Mouse (Mus musculus) midbrain, embryonic 14.5 days (tissue): Measurements from ENCODE around the gene Pcyt1a. TPM values are rescaled to one million over a fixed set of nuclear protein-coding genes. Genes with fewer than 3 reads are reported as not detected.

ENCODE experiments used
- ATAC-seq: fragments of 200-750 bp; cut with Nextera tagmentation; 2 replicates; pipeline ENCODE4 v1.8.0; 2017; ENCODE audit warnings: moderate number of reproducible peaks, moderate library complexity; ENCODE audit not compliant: low FRiP score, low TSS enrichment
- DNase-seq: peaks from one replicate; pipeline ENCODE4 v3.0.0-alpha.2; 2015
- H3K27ac ChIP-seq: fragments of 300-500 bp; sonication (generic); replicated peaks from 2 replicates; pipeline ENCODE4 v1.5.1; 2014; ENCODE audit warnings: mild to moderate bottlenecking, low read depth, low read length, moderate library complexity
- H3K27me3 ChIP-seq: fragments of 300-500 bp; sonication (generic); 2 replicates; pipeline ENCODE4 v1.6.1; 2014; ENCODE audit warnings: low read length, control low read depth, mixed read lengths; ENCODE audit not compliant: control insufficient read depth, insufficient read depth
- H3K36me3 ChIP-seq: fragments of 300-500 bp; sonication (generic); 2 replicates; pipeline ENCODE4 v1.6.1; 2014; ENCODE audit warnings: low read length, control low read depth; ENCODE audit not compliant: control insufficient read depth, insufficient read depth
- H3K4me1 ChIP-seq: fragments of 300-500 bp; sonication (generic); 2 replicates; pipeline ENCODE4 v1.6.1; 2014; ENCODE audit warnings: mild to moderate bottlenecking, antibody characterized with exemption, low read length, control low read depth; ENCODE audit not compliant: control insufficient read depth, insufficient read depth
- H3K4me2 ChIP-seq: fragments of 300-500 bp; sonication (generic); 2 replicates; pipeline ENCODE4 v1.6.1; 2014; ENCODE audit warnings: mild to moderate bottlenecking, low read length, moderate library complexity
- H3K4me3 ChIP-seq: fragments of 300-500 bp; sonication (generic); replicated peaks from 2 replicates; pipeline ENCODE4 v1.5.1; 2014; ENCODE audit warnings: low read depth, low read length
- H3K9ac ChIP-seq: fragments of 300-500 bp; sonication (generic); replicated peaks from 2 replicates; pipeline ENCODE4 v1.6.1; 2014; ENCODE audit warnings: mild to moderate bottlenecking, low read length, moderate library complexity
- H3K9me3 ChIP-seq: fragments of 300-500 bp; sonication (generic); 2 replicates; pipeline ENCODE4 v1.6.1; 2016; ENCODE audit warnings: low read length, control low read depth, mixed read lengths; ENCODE audit not compliant: control insufficient read depth
- WGBS: fragments of 180-500 bp; shearing (Covaris S2); extraction: QIAGEN DNeasy Blood & Tissue Kit; methylation state at CpG from one replicate; pipeline ENCODE4 v1.1.7; 2014; 5-methylcytosine and 5-hydroxymethylcytosine counted together
- polyA plus RNA-seq: library from polyadenylated mRNA; unstranded; fragments of >200 nt; fragmentation: Nextera tagmentation; extraction: Ambion mirVana; gene quantifications from 2 replicates; pipeline ENCODE4 v1.2.1, GENCODE M21; 2014

The Pcyt1a gene
- polyA plus RNA-seq, 1 experiment from 2014 or later, result 57.0 TPM

DNA sequence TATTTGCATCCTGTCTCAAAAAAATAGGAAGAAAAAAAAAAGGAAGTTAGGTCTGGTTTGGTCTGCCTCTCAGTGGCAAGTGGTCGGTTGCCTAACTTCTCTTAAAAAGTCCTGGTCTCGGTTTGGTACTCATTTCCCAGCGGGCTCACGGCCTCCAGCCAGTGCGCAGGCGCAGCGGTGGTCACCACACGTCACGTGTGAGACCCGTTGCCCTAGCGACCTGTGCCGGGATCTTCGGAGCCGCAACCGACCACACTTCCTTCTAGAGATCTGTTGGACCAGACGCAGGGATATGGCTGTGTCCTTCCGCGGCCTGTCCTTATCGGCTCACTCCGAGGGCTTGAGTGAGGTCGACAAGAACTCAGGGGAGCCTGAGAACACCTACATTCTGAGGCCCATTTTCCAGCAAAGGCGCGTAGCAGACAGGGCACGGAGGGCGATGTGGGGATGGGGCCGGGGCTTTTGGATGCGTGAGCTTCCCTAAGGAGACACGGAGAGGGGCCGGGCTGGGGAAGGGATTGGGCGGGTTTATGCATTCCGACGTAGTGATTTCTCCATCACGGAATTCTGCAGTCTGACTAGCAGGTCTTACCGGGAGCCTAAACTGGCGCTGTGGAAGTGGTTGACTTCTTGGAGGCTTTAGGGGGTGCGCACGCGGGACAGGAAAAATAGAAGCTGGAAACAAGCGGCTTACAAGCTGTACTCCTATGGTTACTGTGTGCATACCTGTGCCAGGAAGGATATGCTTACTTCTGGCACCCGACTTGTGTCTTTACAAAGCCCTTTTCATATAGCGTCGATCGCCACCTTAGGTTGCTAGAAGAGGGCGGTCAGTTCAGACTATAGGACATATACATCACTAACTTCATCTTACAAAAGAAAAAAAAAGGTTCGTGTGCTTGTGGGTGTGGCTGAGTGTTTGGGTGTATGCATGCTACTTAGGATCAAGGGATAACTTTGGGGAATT is 10.9 kb upstream of the Pcyt1a start, which contains the start of gene Tctex1d2:
Tctex1d2 (plus strand) TSS at position 186 of the 967 bp plus-strand sequence.
- H3K36me3 ChIP-seq, result no peaks in the 10 kb centered on the region
- H3K9me3 ChIP-seq, result no peaks in the 10 kb centered on the region
- H3K9ac ChIP-seq, result peak within 1 kb of the TSS; percentile 78
- peak within 1 kb of the TSS; percentile 94 for H3K27ac ChIP-seq
- H3K4me3 ChIP-seq, result peak within 1 kb of the TSS; percentile 65
- DNase-seq, result peak; percentile 96
- peak; percentile 93 for ATAC-seq
- peaks cover 6% of the 10 kb centered on the region; the same call in 1 of the 2 replicates for H3K4me1 ChIP-seq
- peak within 1 kb of the TSS; percentile 57 for H3K4me2 ChIP-seq
- H3K27me3 ChIP-seq, result no peaks in the 10 kb centered on the region
- 1% methylated on average over 45 of the region's 45 CpGs for WGBS

DNA sequence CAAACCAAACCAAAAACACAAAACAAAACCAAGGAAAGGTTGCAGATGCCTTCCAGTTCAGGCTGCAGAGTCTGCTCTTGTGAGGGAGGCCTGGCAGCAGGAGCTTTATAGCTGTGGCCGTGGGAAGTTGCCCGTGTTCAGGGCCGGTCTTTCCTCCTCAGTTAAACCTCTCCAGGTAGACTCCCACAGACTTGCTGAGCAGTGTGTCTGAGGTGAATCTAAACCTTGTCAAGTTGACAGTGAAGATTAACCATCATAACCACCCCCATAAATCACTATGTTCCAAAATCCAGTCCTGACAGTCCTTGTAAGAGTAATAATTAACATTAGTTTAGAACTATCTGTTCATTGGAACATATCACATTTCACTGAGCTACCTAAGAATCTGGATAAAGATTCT is 3.2 kb upstream of the Pcyt1a start:
- no peaks in the 10 kb centered on the region for H3K27me3 ChIP-seq
- H3K4me2 ChIP-seq, result no peak overlapping the region
- no peaks in the 10 kb centered on the region for H3K9me3 ChIP-seq
- no peak overlapping the region for H3K27ac ChIP-seq
- 88% methylated on average over 3 of the region's 3 CpGs for WGBS
- H3K4me1 ChIP-seq, result peaks cover 8% of the 10 kb centered on the region; the same call in 1 of the 2 replicates
- ATAC-seq (no peak), DNase-seq (no peak)
- no peak overlapping the region for H3K9ac ChIP-seq
- H3K4me3 ChIP-seq, result no peak overlapping the region
- peaks cover 4% of the 10 kb centered on the region; the same call in 1 of the 2 replicates for H3K36me3 ChIP-seq

DNA sequence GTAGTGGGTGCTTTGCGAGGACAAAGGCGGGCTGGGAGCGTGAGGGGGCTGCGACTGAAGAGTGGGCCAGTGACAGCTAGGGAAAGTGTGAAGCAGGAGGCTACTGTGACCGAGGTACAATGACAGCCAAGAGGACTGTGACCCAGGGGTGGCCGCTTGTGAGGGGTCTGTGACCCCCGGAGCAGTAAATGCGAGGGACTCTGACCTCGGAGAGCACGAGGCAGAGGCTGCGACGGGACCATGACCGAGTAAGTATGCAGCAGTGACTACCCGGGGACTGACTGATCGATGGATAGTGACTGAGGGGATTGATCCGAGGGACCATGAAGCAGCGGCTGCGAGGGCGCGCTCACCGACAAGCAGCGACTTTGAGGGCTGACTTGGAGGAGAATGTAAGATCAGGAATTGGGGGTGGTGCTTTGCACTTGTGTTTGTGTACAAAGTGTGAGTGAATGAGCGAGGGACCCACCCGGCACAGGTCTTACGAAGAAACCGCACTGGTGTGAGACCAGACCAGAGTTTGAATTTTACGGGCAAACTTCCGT is 398 bp downstream of the Pcyt1a start:
- DNase-seq (no peak), ATAC-seq (no peak; the same call in 1 of the 2 replicates)
- 2% methylated on average over 28 of the region's 28 CpGs for WGBS
- Histone ChIP-seq H3K9me3 (no peaks in the 10 kb centered on the region), H3K27ac (peak overlapping the region; percentile 94), H3K4me2 (peak overlapping the region; percentile 85), H3K4me1 (peaks cover 8% of the 10 kb centered on the region; the same call in 1 of the 2 replicates), H3K4me3 (peak overlapping the region; percentile 81), H3K36me3 (peaks cover 4% of the 10 kb centered on the region; the same call in 1 of the 2 replicates), H3K9ac (peak overlapping the region; percentile 78), H3K27me3 (no peaks in the 10 kb centered on the region)

DNA sequence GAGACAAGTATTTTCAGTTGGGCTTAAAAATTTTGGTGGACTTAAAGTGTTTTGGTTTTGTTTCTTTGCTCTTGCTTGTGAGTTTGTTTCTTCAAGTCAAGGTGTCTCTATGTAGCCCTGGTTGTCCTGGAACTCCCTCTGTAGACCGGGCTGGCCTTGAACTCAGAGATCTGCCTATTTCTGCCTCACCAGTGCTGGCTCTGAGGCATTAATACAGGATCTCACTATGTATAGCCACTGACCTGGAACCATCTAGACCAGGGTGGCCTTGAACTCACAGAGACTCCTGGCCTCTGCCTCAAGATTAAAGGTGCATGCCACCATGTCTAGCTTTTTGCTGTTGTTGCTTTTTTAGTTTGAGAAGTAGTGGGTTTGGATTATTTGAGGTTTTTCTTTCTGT is 1.2 kb downstream of the Pcyt1a start:
- DNase-seq (no peak), ATAC-seq (no peak)
- Histone ChIP-seq H3K4me3 (peak overlapping the region; percentile 81; the same call in 1 of the 2 replicates), H3K9ac (no peak overlapping the region), H3K27me3 (no peaks in the 10 kb centered on the region), H3K4me2 (peak overlapping the region; percentile 85), H3K27ac (no peak overlapping the region), H3K4me1 (peaks cover 8% of the 10 kb centered on the region; the same call in 1 of the 2 replicates), H3K36me3 (peaks cover 4% of the 10 kb centered on the region; the same call in 1 of the 2 replicates), H3K9me3 (no peaks in the 10 kb centered on the region)
- WGBS, result 97% methylated on average over 1 of the region's 1 CpGs

DNA sequence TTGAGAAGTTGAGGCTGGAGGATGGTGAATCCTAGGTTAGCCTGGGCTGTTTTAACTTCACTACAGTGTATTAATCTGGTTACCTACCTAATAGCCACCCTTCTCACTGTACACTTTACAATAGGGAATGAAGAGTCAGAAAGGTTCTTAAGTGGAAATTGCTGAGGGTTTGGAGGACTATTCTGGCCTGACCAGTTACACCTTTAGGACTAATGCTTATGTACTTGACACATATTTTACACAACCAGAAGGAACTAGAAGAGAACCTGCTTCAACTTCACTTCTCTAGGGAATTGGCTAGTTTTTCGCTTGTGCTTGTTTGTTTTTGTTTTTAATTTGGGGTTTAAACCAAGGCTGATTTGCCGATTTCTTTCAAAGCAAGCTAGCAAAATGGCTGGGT is 2.4 kb downstream of the Pcyt1a start:
- H3K27me3 ChIP-seq, result no peaks in the 10 kb centered on the region
- no peaks in the 10 kb centered on the region for H3K9me3 ChIP-seq
- DNase-seq (no peak), ATAC-seq (no peak)
- 86% methylated on average over 2 of the region's 2 CpGs for WGBS
- H3K4me3 ChIP-seq, result no peak overlapping the region
- no peaks in the 10 kb centered on the region for H3K36me3 ChIP-seq
- H3K4me1 ChIP-seq, result peaks cover 8% of the 10 kb centered on the region; the same call in 1 of the 2 replicates
- H3K9ac ChIP-seq, result no peak overlapping the region
- no peak overlapping the region for H3K27ac ChIP-seq
- no peak overlapping the region for H3K4me2 ChIP-seq

DNA sequence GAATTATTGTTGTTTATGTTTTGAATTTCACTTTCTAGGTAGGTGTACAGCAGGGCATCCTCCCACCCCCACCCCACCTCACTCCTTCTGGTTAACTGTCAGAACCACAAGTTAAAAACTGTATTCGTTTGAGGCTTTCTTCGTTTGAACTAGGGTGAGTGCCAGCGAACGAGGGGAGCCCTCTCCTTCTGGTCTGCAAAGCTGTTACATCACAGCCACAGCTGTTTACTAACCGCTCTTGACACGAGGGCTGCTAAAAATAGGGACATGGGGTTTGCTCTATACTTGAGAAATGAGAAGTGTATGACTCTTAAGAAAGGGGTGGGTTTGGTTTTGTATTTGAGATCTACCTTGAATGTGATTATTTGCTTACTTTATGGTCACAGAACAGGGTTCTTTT is 3.3 kb downstream of the Pcyt1a start:
- ATAC-seq, result no peak
- Histone ChIP-seq H3K4me3 (no peak overlapping the region), H3K9ac (no peak overlapping the region), H3K4me1 (peaks cover 8% of the 10 kb centered on the region; the same call in 1 of the 2 replicates), H3K36me3 (no peaks in the 10 kb centered on the region), H3K27me3 (no peaks in the 10 kb centered on the region), H3K27ac (no peak overlapping the region), H3K4me2 (no peak overlapping the region), H3K9me3 (no peaks in the 10 kb centered on the region)
- WGBS, result 73% methylated on average over 6 of the region's 6 CpGs
- no peak for DNase-seq

DNA sequence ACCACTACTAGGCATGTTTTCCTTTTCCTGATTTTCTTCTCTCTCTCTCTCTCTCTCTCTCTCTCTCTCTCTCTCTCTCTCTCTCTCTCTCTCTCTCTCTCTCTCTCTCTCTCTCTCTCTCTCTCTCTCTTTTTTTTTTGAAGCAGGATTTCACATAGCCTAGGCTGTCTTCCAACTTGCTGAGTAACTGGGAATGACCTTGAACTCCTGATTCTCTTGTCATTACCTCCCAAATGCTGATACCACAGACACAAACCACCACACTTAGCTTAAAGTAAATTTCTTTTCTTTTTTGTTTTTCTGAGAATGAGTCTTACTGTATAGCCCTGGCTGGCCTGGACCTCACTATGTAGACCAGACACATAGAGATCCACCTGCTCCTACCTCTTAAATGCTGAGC is 4.0 kb downstream of the Pcyt1a start:
- H3K4me1 ChIP-seq, result peaks cover 8% of the 10 kb centered on the region; the same call in 1 of the 2 replicates
- no peak for DNase-seq
- no peaks in the 10 kb centered on the region for H3K36me3 ChIP-seq
- no peak overlapping the region for H3K9ac ChIP-seq
- no peaks in the 10 kb centered on the region for H3K27me3 ChIP-seq
- H3K9me3 ChIP-seq, result no peaks in the 10 kb centered on the region
- ATAC-seq, result no peak
- no peak overlapping the region for H3K4me2 ChIP-seq
- H3K27ac ChIP-seq, result no peak overlapping the region
- H3K4me3 ChIP-seq, result no peak overlapping the region

DNA sequence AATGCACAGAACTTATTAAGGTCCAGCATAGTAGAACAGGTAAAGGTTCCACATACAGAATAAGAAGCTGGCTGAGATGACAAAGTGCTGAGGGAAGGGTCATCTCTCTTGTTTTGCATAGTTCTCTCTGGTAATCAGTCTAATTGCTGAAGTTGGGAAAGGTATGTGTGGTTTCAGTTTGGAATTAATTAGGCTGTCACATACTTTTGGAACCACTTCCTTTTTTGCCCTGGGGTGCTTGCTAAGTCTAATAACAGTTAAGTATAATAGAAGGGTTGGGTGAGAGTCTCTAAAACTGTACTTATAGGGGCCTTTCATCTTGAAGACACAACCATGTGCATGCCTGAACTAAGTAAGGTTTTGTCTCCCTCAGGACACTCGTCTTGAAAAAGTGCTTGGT is 5.9 kb downstream of the Pcyt1a start:
- Histone ChIP-seq H3K9me3 (no peaks in the 10 kb centered on the region), H3K9ac (no peak overlapping the region), H3K4me1 (peaks cover 4% of the 10 kb centered on the region; the same call in 1 of the 2 replicates), H3K36me3 (0 out of 2 replicates have a peak, but pooled peaks cover 2% of the 10 kb centered on the region), H3K27ac (no peak overlapping the region), H3K4me2 (no peak overlapping the region), H3K4me3 (no peak overlapping the region), H3K27me3 (no peaks in the 10 kb centered on the region)
- ATAC-seq, result no peak
- DNase-seq, result no peak
- 87% methylated on average over 1 of the region's 1 CpGs for WGBS
